Mouse (Mus musculus) heart, embryonic 12.5 days (tissue): ENCODE measurements around the gene Angptl6. TPM values are rescaled to one million over a fixed set of nuclear protein-coding genes. Genes with fewer than 3 reads are reported as not detected.

ENCODE experiments used
- ATAC-seq: fragments of 200-750 bp; cut with Nextera tagmentation; 2 replicates; pipeline ENCODE4 v1.8.0; 2017; ENCODE audit warnings: moderate TSS enrichment, moderate library complexity; ENCODE audit not compliant: insufficient number of reproducible peaks, low FRiP score
- H3K27ac ChIP-seq: fragments of 300-500 bp; sonication (generic); 2 replicates; pipeline ENCODE4 v1.5.1; 2016; ENCODE audit warnings: mild to moderate bottlenecking, moderate library complexity; ENCODE audit not compliant: poor library complexity, severe bottlenecking
- H3K27me3 ChIP-seq: fragments of 300-500 bp; sonication (generic); replicated peaks from 2 replicates; pipeline ENCODE4 v1.6.1; 2016; ENCODE audit warnings: mild to moderate bottlenecking, moderate library complexity
- H3K36me3 ChIP-seq: fragments of 300-500 bp; sonication (generic); 2 replicates; pipeline ENCODE4 v1.6.1; 2016; ENCODE audit warnings: mild to moderate bottlenecking, moderate library complexity
- H3K4me1 ChIP-seq: fragments of 300-500 bp; sonication (generic); replicated peaks from 2 replicates; pipeline ENCODE4 v1.6.1; 2016; ENCODE audit warnings: mild to moderate bottlenecking
- H3K4me2 ChIP-seq: fragments of 300-500 bp; sonication (generic); 2 replicates; pipeline ENCODE4 v1.6.1; 2016; ENCODE audit warnings: mild to moderate bottlenecking, moderate library complexity
- H3K4me3 ChIP-seq: fragments of 300-500 bp; sonication (generic); 2 replicates; pipeline ENCODE4 v1.5.1; 2016; ENCODE audit warnings: mild to moderate bottlenecking
- H3K9ac ChIP-seq: fragments of 300-500 bp; sonication (generic); 2 replicates; pipeline ENCODE4 v1.6.1; 2016; ENCODE audit warnings: mild to moderate bottlenecking, moderate library complexity
- H3K9me3 ChIP-seq: fragments of 300-500 bp; sonication (generic); replicated peaks from 2 replicates; pipeline ENCODE4 v1.6.1; 2016; ENCODE audit warnings: mild to moderate bottlenecking, moderate library complexity
- WGBS: fragments of 180-500 bp; shearing (Covaris S2); methylation state at CpG from one replicate; pipeline ENCODE4 v1.1.7; 2016; 5-methylcytosine and 5-hydroxymethylcytosine counted together
- polyA plus RNA-seq: library from polyadenylated mRNA; unstranded; fragments of >200 nt; fragmentation: Nextera tagmentation; extraction: Ambion mirVana; gene quantifications from 2 replicates; pipeline ENCODE4 v1.2.1, GENCODE M21; 2016

The Angptl6 gene
- 1.5 and 2.5 TPM in 2 replicates for polyA plus RNA-seq

- Histone ChIP-seq H3K36me3 (no peaks in the 10 kb centered on the region), H3K9me3 (0 out of 2 replicates have a peak, but pooled peaks cover 3% of the 10 kb centered on the region), H3K4me2 (peak within 1 kb of the TSS; percentile 72), H3K4me3 (peak within 1 kb of the TSS; percentile 49), H3K4me1 (peaks cover 11% of the 10 kb centered on the region; the same call in 1 of the 2 replicates), H3K27me3 (no peaks in the 10 kb centered on the region), H3K9ac (peak within 1 kb of the TSS; percentile 80), H3K27ac (peak within 1 kb of the TSS; percentile 87)
- WGBS = 88% methylated on average over 13 of the region's 13 CpGs
- no peak for ATAC-seq
These were observed at the start of gene Angptl6 for GRCm38 (mm10) chr9:20879097-20879792. Gene Angptl6 (minus strand): TSS chr9:20879727.

GRCm38 (mm10) chr9:20923258-20923657, 43.7 kb upstream of the Angptl6 start:
- H3K4me1 ChIP-seq = no peaks in the 10 kb centered on the region
- no peak overlapping the region for H3K9ac ChIP-seq
- H3K4me3 ChIP-seq = no peak overlapping the region
- no peak overlapping the region for H3K27ac ChIP-seq
- no peak for ATAC-seq
- peaks cover 99% of the 10 kb centered on the region for H3K36me3 ChIP-seq
- WGBS = 95% methylated on average over 3 of the region's 3 CpGs
- no peaks in the 10 kb centered on the region for H3K9me3 ChIP-seq
- H3K27me3 ChIP-seq = no peaks in the 10 kb centered on the region
- no peak overlapping the region for H3K4me2 ChIP-seq

- 85% methylated on average over 4 of the region's 4 CpGs for WGBS
- H3K9me3 ChIP-seq = no peaks in the 10 kb centered on the region
- H3K4me3 ChIP-seq = no peak overlapping the region
- H3K4me1 ChIP-seq = no peaks in the 10 kb centered on the region
- peaks cover 100% of the 10 kb centered on the region for H3K36me3 ChIP-seq
- H3K27ac ChIP-seq = no peak overlapping the region
- H3K9ac ChIP-seq = no peak overlapping the region
- no peak for ATAC-seq
- no peaks in the 10 kb centered on the region for H3K27me3 ChIP-seq
- no peak overlapping the region for H3K4me2 ChIP-seq
These were observed 36.6 kb upstream of the Angptl6 start for GRCm38 (mm10) chr9:20916160-20916559.

- Histone ChIP-seq H3K9ac (no peak overlapping the region), H3K4me3 (no peak overlapping the region), H3K4me1 (no peaks in the 10 kb centered on the region), H3K27ac (no peak overlapping the region), H3K9me3 (no peaks in the 10 kb centered on the region), H3K4me2 (no peak overlapping the region), H3K36me3 (peaks cover 100% of the 10 kb centered on the region), H3K27me3 (no peaks in the 10 kb centered on the region)
- WGBS = 92% methylated on average over 9 of the region's 9 CpGs
- ATAC-seq = no peak
These were observed 30.4 kb upstream of the Angptl6 start for GRCm38 (mm10) chr9:20909948-20910347.

GRCm38 (mm10) chr9:20902174-20902491, 22.6 kb upstream of the Angptl6 start:
- Histone ChIP-seq H3K36me3 (peaks cover 31% of the 10 kb centered on the region), H3K4me2 (peak overlapping the region; percentile 45), H3K4me3 (no peak overlapping the region), H3K27me3 (no peaks in the 10 kb centered on the region), H3K9me3 (no peaks in the 10 kb centered on the region), H3K27ac (peak overlapping the region; percentile 59), H3K4me1 (peaks cover 20% of the 10 kb centered on the region), H3K9ac (peak overlapping the region; percentile 19; the same call in 1 of the 2 replicates)
- peak; percentile 23 for ATAC-seq
- 8% methylated on average over 6 of the region's 6 CpGs for WGBS

- 7% methylated on average over 13 of the region's 13 CpGs for WGBS
These were observed 22.1 kb upstream of the Angptl6 start for GRCm38 (mm10) chr9:20901466-20902173.

GRCm38 (mm10) chr9:20898511-20899073, 19.1 kb upstream of the Angptl6 start, which contains the start of gene Eif3g:
Gene Eif3g (minus strand): TSS chr9:20898623.
- peak within 1 kb of the TSS; percentile 91 for H3K4me3 ChIP-seq
- H3K27me3 ChIP-seq = no peaks in the 10 kb centered on the region
- peaks cover 36% of the 10 kb centered on the region for H3K36me3 ChIP-seq
- peak within 1 kb of the TSS; percentile 96 for H3K9ac ChIP-seq
- H3K27ac ChIP-seq = peak within 1 kb of the TSS; percentile 37; the same call in 1 of the 2 replicates
- peaks cover 25% of the 10 kb centered on the region for H3K4me1 ChIP-seq
- no peaks in the 10 kb centered on the region for H3K9me3 ChIP-seq
- H3K4me2 ChIP-seq = peak within 1 kb of the TSS; percentile 96
- peak; percentile 82 for ATAC-seq
- WGBS = 4% methylated on average over 34 of the region's 34 CpGs

More at GRCm38 (mm10) chr9:20901466-20902173, 22.1 kb upstream of the Angptl6 start:
- H3K9ac ChIP-seq = peak overlapping the region; percentile 19; the same call in 1 of the 2 replicates
- H3K9me3 ChIP-seq = no peaks in the 10 kb centered on the region
- peak; percentile 41 for ATAC-seq
- H3K4me2 ChIP-seq = peak overlapping the region; percentile 45
- H3K4me1 ChIP-seq = peaks cover 25% of the 10 kb centered on the region
- H3K27ac ChIP-seq = peak overlapping the region; percentile 59
- no peaks in the 10 kb centered on the region for H3K27me3 ChIP-seq
- peaks cover 31% of the 10 kb centered on the region for H3K36me3 ChIP-seq
- H3K4me3 ChIP-seq = no peak overlapping the region

GRCm38 (mm10) chr9:20897736-20898510, 18.4 kb upstream of the Angptl6 start:
- peaks cover 25% of the 10 kb centered on the region for H3K4me1 ChIP-seq
- peaks cover 42% of the 10 kb centered on the region for H3K36me3 ChIP-seq
- peak overlapping the region; percentile 96 for H3K9ac ChIP-seq
- WGBS = 3% methylated on average over 38 of the region's 39 CpGs
- H3K4me2 ChIP-seq = peak overlapping the region; percentile 96
- H3K4me3 ChIP-seq = peak overlapping the region; percentile 91
- H3K27me3 ChIP-seq = no peaks in the 10 kb centered on the region
- peak overlapping the region; percentile 37; the same call in 1 of the 2 replicates for H3K27ac ChIP-seq
- H3K9me3 ChIP-seq = no peaks in the 10 kb centered on the region
- ATAC-seq = peak; percentile 71

GRCm38 (mm10) chr9:20895382-20895781, 15.9 kb upstream of the Angptl6 start:
- Histone ChIP-seq H3K4me1 (peaks cover 12% of the 10 kb centered on the region), H3K9me3 (no peaks in the 10 kb centered on the region), H3K4me2 (no peak overlapping the region), H3K36me3 (peaks cover 67% of the 10 kb centered on the region), H3K27me3 (no peaks in the 10 kb centered on the region), H3K4me3 (no peak overlapping the region), H3K9ac (no peak overlapping the region), H3K27ac (no peak overlapping the region)
- ATAC-seq = no peak
- WGBS = 93% methylated on average over 9 of the region's 9 CpGs

GRCm38 (mm10) chr9:20894629-20895028, 15.1 kb upstream of the Angptl6 start:
- H3K4me3 ChIP-seq = no peak overlapping the region
- H3K4me2 ChIP-seq = no peak overlapping the region
- 86% methylated on average over 15 of the region's 15 CpGs for WGBS
- H3K9me3 ChIP-seq = no peaks in the 10 kb centered on the region
- no peak overlapping the region for H3K9ac ChIP-seq
- H3K4me1 ChIP-seq = peaks cover 14% of the 10 kb centered on the region
- no peaks in the 10 kb centered on the region for H3K27me3 ChIP-seq
- peaks cover 75% of the 10 kb centered on the region for H3K36me3 ChIP-seq
- ATAC-seq = no peak
- no peak overlapping the region for H3K27ac ChIP-seq
